Mouse (Mus musculus): Measurements from ENCODE around the gene Slc22a4. TPM values are rescaled to one million over a fixed set of nuclear protein-coding genes. Genes with fewer than 3 reads are reported as not detected.
"Not testable (repeated sequence)": the region's sequence is repeated elsewhere in the genome, so short reads cannot be mapped to it uniquely, and the experiment has no call there.

Slc22a4 gene
- total RNA-seq, 2 experiments from 2014 or later = 5.0 to 5.7 TPM

GRCm38 (mm10) chr11:54058643-54059042 lies 30.8 kb upstream of the Slc22a4 start:
- intact Hi-C loops (cut with DNase I) = no loop called here

GRCm38 (mm10) chr11:54058056-54058617 lies 30.2 kb upstream of the Slc22a4 start:
- DNase-seq (ENCODE audit: low spot score) = no peak
- intact Hi-C loops (cut with DNase I) = no loop called here

More at GRCm38 (mm10) chr11:54058643-54059042, 30.8 kb upstream of the Slc22a4 start:
- DNase-seq (ENCODE audit: low spot score) = no peak

GRCm38 (mm10) chr11:54057428-54057827 lies 29.5 kb upstream of the Slc22a4 start:
- intact Hi-C loops (cut with DNase I) = no loop called here
- DNase-seq (ENCODE audit: low spot score) = no peak

- intact Hi-C loops (cut with DNase I) = no loop called here
- no peak for DNase-seq (ENCODE audit: low spot score)
Observed at GRCm38 (mm10) chr11:54056132-54056531, 28.2 kb upstream of the Slc22a4 start.

GRCm38 (mm10) chr11:54054257-54054656 lies 26.4 kb upstream of the Slc22a4 start:
- no peak for DNase-seq (ENCODE audit: low spot score)
- intact Hi-C loops (cut with DNase I) = loop anchor here (1.0 to 5.0 kb wide), 3 partner anchors 35 to 122 kb away; no protein-coding TSS in a partner anchor

GRCm38 (mm10) chr11:54053090-54053489 lies 25.2 kb upstream of the Slc22a4 start:
- intact Hi-C loops (cut with DNase I) = loop anchor here (5.0 kb wide), 1 partner anchor 121 kb away; no protein-coding TSS in a partner anchor
- no peak for DNase-seq (ENCODE audit: low spot score)

- intact Hi-C loops (cut with DNase I) = loop anchor here (5.0 kb wide), 1 partner anchor 120 kb away; no protein-coding TSS in a partner anchor
- DNase-seq (ENCODE audit: low spot score) = no peak
Observed at GRCm38 (mm10) chr11:54052128-54052527, 24.2 kb upstream of the Slc22a4 start.

- intact Hi-C loops (cut with DNase I) = loop anchor here (5.0 kb wide), 1 partner anchor 119 kb away; no protein-coding TSS in a partner anchor
- DNase-seq (ENCODE audit: low spot score) = no peak
Observed at GRCm38 (mm10) chr11:54051161-54051560, 23.3 kb upstream of the Slc22a4 start.

GRCm38 (mm10) chr11:54050205-54050604 lies 22.3 kb upstream of the Slc22a4 start:
- intact Hi-C loops (cut with DNase I) = loop anchor here (5.0 kb wide), 1 partner anchor 118 kb away; no protein-coding TSS in a partner anchor
- DNase-seq (ENCODE audit: low spot score) = no peak

- no peak for DNase-seq (ENCODE audit: low spot score)
- intact Hi-C loops (cut with DNase I) = no loop called here
Observed at GRCm38 (mm10) chr11:54040676-54041075, 12.8 kb upstream of the Slc22a4 start.

- intact Hi-C loops (cut with DNase I); DNase-seq (ENCODE audit: low spot score): not testable (repeated sequence)
Observed at GRCm38 (mm10) chr11:54032872-54033271, 5.0 kb upstream of the Slc22a4 start.

- intact Hi-C loops (cut with DNase I) = loop anchor here (2.0 kb wide), 2 partner anchors 22 to 36 kb away; no protein-coding TSS in a partner anchor
Observed at GRCm38 (mm10) chr11:54028997-54029396, 1.1 kb upstream of the Slc22a4 start.

GRCm38 (mm10) chr11:54027131-54028043 lies 503 bp downstream of the Slc22a4 start:
- intact Hi-C loops (cut with DNase I) = loop anchor here (2.0 kb wide), 2 partner anchors 21 to 37 kb away; no protein-coding TSS in a partner anchor
- DNase-seq (ENCODE audit: low spot score) = no peak

More at GRCm38 (mm10) chr11:54028997-54029396, 1.1 kb upstream of the Slc22a4 start:
- no peak for DNase-seq (ENCODE audit: low spot score)

GRCm38 (mm10) chr11:54026491-54027041 lies 1.3 kb downstream of the Slc22a4 start:
- intact Hi-C loops (cut with DNase I) = no loop called here
- no peak for DNase-seq (ENCODE audit: low spot score)

GRCm38 (mm10) chr11:54021396-54022093 lies 6.3 kb downstream of the Slc22a4 start:
- DNase-seq (ENCODE audit: low spot score) = no peak
- intact Hi-C loops (cut with DNase I) = no loop called here

GRCm38 (mm10) chr11:54018893-54019732 lies 8.8 kb downstream of the Slc22a4 start:
- DNase-seq (ENCODE audit: low spot score) = no peak
- intact Hi-C loops (cut with DNase I) = no loop called here

GRCm38 (mm10) chr11:54017596-54017995 lies 10.3 kb downstream of the Slc22a4 start:
- intact Hi-C loops (cut with DNase I) = no loop called here
- DNase-seq (ENCODE audit: low spot score) = no peak

- intact Hi-C loops (cut with DNase I) = no loop called here
- DNase-seq (ENCODE audit: low spot score) = no peak
Observed at GRCm38 (mm10) chr11:54016051-54016450, 11.8 kb downstream of the Slc22a4 start.

- no peak for DNase-seq (ENCODE audit: low spot score)
- intact Hi-C loops (cut with DNase I) = no loop called here
Observed at GRCm38 (mm10) chr11:54012961-54013360, 14.9 kb downstream of the Slc22a4 start.

Measured in heart, postnatal 25 days (tissue).